Mouse (Mus musculus) cerebellum, postnatal 25 days (tissue): ENCODE results near the gene Chga.
A peak's percentile ranks its signal among the peaks of the same experiment; 100 is the strongest.

Experiments
- DNase-seq, 2 experiments: peaks; one replicate each; pipeline ENCODE4 v3.0.0; 2021; ENCODE audit warnings: mixed read lengths in 2 of 2

Gene Chga

GRCm38 (mm10) chr12:102600345-102600744 is 45.6 kb downstream of the Chga start:
- peak; percentile 66 to 72 for DNase-seq

- DNase-seq: no peak
Measured at GRCm38 (mm10) chr12:102601847-102602246, 47.1 kb downstream of the Chga start.

- peak; percentile 57 to 64 for DNase-seq
Measured at GRCm38 (mm10) chr12:102602255-102603041, 47.7 kb downstream of the Chga start.

DNA sequence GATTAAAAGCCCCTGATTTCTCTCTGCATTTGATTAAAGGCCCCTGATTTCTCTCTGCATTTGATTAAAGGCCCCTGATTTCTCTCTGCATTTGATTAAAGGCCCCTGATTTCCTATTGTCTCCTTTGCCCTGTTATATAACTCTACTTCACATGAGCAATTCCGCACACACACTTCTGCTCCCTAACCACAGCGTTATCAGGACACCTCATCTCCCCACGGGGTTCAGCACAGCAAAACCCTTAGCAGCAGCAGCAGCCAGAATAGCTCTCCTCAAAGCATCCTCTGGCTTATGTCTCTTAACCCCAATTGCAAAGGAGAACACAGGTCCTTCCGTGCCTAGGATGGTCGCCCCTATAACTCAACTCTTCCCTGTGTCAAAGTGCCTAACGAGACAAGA is 50.8 kb downstream of the Chga start:
- DNase-seq: no peak

GRCm38 (mm10) chr12:102607066-102607465 is 52.3 kb downstream of the Chga start:
- DNase-seq: no peak

GRCm38 (mm10) chr12:102607808-102608517 is 53.2 kb downstream of the Chga start:
- peak; percentile 48 to 62 for DNase-seq

- DNase-seq: no peak
Measured at GRCm38 (mm10) chr12:102610927-102611326, 56.2 kb downstream of the Chga start.

- DNase-seq: no peak
Measured at GRCm38 (mm10) chr12:102612431-102612830, 57.7 kb downstream of the Chga start.

DNA sequence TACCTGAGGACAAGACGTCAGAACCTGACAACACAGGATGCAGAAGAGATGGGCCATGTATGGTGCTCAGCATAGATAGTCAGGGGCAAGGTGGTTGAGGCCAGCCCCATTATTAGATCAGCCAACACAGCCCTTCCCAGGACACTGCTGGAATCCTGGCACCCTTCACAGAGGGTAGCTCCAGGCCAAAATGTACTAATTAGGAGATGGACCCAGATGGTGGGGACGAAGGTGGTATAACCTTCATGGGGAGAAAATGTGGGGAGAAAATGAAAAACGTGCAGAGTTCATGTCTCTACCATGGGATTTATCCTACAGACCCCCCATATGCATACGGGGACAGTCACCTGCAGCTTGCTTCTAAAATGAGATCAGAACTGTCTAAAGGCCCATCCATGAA is 58.6 kb downstream of the Chga start:
- DNase-seq: peak; percentile 74 to 77
